Mouse (Mus musculus): ENCODE results near the gene Rnf215.
A peak's percentile ranks its signal among the peaks of the same experiment; 100 is the strongest.
"Not testable (repeated sequence)": the region's sequence is repeated elsewhere in the genome, so short reads cannot be mapped to it uniquely, and the experiment has no call there.

The Rnf215 gene

GRCm38 (mm10) chr11:4134986-4135935, at the start of gene Rnf215:
Gene Rnf215 (plus strand): TSS chr11:4135202.
- peak; percentile 96 to 97 for DNase-seq

DNA sequence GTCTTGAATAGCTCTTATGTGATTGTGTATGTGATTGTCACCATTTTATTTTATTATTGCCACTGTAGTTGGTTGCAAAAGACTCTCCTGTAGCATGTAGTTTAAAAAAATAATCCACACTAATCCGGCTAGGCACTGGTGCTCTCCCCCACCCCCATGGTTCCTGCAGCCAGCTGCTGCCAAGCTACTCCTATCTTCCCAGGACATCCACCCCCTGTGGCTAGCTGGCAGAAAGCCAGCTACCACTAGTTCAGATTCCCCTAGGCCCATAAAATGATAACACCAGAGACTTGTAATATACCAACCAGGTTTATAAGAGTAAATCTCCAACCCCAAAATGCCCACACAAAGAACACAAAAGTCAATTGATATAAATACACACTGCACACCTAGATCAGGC, 48.8 kb upstream of the Rnf215 start:
- peak in 1 of 2 experiments; percentile 33 for DNase-seq

GRCm38 (mm10) chr11:4087267-4087666, 47.7 kb upstream of the Rnf215 start:
- no peak for DNase-seq

DNA sequence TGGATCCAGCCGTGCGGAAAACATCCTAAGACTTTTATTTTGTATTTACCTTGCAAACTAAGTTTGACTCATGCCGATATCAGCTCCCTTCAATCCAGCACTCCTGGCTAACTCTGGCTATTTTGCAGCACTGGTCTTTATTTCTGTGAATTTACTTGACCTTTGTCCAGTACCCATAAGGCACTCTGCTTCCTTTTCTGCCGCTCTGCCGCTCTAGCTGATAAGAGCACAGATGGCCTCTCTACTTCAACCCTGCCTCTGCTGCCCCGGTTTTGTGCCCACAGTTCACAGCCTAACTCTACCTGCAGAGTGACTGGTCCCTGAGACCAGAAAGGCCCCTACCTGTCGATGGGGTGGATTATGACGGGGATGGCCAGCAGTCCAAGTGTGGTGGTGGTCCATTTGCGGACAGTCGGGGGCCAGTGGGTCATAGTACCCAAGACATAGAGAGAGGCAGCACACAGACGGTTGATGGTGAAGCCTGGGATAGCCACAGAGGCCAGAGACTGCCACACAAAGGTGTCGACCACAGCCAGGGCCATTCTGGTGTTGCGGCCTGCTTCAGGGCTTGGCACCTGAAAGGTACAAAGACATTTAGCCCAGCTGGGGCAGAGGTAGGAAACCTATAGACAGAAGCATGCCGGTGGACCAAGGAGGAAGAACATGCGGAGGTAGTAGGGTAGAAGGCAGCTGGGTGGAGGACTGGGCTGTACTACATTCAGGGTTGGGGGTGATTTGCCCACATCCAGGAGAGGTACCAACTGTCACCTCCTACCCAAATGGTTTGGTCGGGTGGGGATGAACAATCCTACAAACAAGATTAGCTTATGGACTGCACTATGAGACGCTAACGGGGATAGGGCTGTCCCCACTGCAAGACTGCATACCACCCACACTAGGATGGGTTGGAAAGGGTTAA, 41.3 kb upstream of the Rnf215 start:
- no peak for DNase-seq

GRCm38 (mm10) chr11:4094378-4095170, 40.4 kb upstream of the Rnf215 start:
- peak; percentile 68 to 82 for DNase-seq

GRCm38 (mm10) chr11:4095171-4096053, 39.6 kb upstream of the Rnf215 start, which contains the start of gene Mtfp1:
Gene Mtfp1 (minus strand): TSS chr11:4095445.
- peak; percentile 68 to 70 for DNase-seq

- DNase-seq = peak; percentile 98 to 99
Observed at GRCm38 (mm10) chr11:4096054-4096984, 38.7 kb upstream of the Rnf215 start.

DNA sequence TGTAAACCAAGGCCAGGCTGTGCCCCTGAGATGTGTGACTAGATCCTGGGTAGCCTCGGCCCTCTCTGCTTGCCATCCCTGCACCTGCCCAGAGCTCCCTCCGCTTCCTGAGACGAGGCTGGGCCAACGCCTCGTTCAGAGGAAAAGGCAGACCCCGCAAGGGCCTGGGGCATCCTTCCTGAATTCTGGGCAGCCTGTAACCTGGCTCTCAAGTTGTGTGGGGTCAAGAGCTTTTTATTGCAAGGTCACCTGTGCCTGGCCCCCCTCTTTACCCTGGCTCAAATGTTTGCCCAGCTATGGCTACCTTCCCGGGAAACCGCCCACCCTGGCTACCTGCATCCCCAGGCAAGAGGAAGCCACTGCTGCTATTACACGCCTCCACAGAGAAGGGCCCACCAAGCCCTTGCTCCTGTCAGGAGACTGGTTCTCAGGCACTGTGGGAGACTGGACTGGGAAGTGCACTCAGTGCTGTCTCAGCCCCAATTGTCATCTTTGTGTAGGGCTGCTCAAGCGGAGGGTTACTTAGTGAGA, 37.8 kb upstream of the Rnf215 start:
- DNase-seq = peak in 1 of 2 experiments; percentile 51

DNA sequence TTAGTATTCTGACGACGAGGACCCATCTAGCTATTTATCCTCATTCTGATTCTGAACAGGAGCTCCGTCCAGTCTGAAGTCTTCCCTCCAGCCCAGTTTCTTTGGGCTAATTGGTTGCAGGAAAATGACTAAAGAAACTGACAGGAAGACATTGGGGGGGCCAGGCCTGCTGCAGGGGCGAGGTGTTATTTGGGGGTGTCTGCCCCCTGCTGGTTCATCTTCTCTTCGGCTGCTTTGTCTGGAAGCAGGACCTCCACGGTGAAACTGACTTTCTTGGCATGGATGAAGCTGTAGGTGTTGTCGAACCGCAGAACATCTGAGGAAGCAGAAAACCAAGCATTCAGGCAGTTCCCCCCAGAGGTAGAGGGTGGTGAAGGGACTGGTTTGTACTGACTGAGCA, 36.9 kb upstream of the Rnf215 start:
- DNase-seq = peak in 1 of 2 experiments; percentile 23

DNA sequence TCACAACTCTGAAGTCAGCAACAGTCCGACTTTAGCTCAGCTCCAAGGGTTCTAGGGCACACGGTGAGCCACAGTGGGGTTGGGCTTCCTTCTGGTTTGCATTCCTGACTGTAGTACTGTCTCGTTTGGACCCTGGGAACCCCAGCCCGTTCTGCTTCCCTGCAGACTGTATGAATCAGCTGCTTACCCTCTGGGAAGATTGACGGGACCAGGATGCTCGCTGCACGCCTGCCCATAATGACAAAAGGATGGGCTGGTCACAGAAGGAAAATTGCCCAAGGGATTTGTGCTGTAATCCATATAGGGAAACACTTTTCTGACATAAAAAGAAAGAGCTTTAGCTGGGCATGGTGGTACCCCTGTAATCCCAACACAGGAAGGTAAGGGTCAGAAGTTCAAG, 36.2 kb upstream of the Rnf215 start:
- DNase-seq = no peak

GRCm38 (mm10) chr11:4099447-4099846, 35.6 kb upstream of the Rnf215 start:
- no peak for DNase-seq

GRCm38 (mm10) chr11:4101851-4102250, 33.2 kb upstream of the Rnf215 start:
- no peak for DNase-seq

- DNase-seq = no peak
Observed at GRCm38 (mm10) chr11:4103522-4103921, 31.5 kb upstream of the Rnf215 start.

GRCm38 (mm10) chr11:4104989-4105388, 30.0 kb upstream of the Rnf215 start:
- no peak for DNase-seq

DNA sequence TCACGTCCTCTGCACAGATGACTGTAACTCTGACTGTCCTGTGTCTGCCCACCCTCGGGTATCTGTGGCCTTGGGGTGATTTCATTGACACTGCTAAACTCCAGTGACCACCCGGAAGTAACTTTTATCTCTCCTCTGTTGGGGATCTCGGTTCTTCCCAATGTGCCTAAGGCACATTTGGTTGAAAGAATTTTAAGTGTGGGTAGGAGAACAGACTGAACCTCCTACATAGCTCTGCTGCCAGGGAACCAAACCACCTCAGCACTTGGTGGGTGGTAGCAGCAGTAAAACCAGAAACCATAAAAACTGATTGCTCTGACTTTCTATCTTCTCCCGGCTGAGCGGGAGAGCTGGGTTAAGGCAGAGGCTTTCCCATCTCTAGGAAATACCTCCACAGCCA, 29.6 kb upstream of the Rnf215 start:
- no peak for DNase-seq

- not testable (repeated sequence) for DNase-seq
Observed at GRCm38 (mm10) chr11:4107901-4108300, 27.1 kb upstream of the Rnf215 start.

DNA sequence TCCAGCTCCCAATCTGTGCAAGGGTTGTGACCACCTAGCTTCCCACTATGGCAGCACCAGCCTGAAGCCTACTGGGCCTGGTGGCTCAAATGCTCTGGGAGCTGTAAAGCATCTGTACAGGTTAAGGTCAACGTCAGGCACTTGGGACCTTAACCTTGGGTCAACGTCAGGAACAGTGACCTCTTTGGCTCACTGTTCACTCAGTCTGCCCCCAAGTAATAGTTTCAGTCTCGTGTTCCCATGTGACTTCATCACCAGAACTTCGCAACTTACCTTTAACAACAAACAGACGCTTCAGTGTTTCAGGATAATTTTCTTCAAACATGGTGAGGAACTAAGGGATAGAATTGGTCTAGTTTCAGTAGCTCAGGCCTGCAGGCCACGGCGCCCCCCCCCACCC, 26.3 kb upstream of the Rnf215 start:
- DNase-seq = no peak

- DNase-seq = no peak
Observed at GRCm38 (mm10) chr11:4112033-4112432, 23.0 kb upstream of the Rnf215 start.

DNA sequence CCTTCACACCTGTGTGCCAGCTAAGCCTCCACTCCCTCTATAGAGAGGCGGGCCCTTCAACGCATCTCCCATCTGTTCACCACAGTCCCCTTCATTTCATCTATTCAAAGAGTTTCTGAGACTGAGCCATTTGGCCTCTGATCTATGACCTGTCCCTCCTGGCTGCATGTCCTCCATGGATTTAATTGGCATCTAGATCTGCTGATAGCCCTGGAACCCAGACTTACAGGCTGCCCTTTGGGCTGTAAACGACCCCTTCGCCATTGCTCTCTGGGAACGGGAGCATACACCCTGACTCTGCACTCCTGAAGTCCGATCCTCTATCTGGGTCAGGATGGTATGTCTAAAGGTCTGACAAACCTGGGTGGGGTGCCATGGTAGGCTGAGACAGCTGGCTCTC, 22.1 kb upstream of the Rnf215 start:
- no peak for DNase-seq

DNA sequence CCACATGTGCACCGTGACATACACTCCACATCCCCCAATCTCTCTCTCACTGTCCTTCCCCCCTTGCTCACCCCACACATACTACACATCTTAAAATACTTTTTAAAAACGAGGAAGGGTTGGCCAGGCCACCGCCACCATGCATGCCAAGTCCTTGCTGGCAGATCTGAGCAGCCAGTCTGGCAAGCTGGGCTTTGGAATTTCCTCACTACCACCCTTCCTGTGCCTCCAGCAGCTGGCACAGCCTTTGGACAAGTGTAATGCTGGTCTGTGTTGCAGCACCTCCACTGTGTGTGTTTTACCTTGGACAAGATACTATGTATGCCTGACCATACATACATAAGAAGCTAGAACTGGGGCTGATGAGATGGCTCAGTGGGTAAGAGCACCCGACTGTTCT, 21.5 kb upstream of the Rnf215 start:
- no peak for DNase-seq
